Mouse (Mus musculus) left cerebral cortex, postnatal 4 days (tissue): Measurements from ENCODE around the gene Hamp. TPM values are rescaled to one million over a fixed set of nuclear protein-coding genes. Genes with fewer than 3 reads are reported as not detected.

Experiments
- DNase-seq: peaks from one replicate; pipeline ENCODE4 v3.0.0-alpha.2; 2022
- intact Hi-C: fragments of 180-260 bp; cut with DNase I; formaldehyde crosslinking; loops from one replicate; pipeline ENCODE4 v1.15.1; 2025
- total RNA-seq, 2 experiments: library from RNA; stranded (reverse); gene quantifications; 2 replicates each; pipeline ENCODE4 v1.2.3; 2021

Gene Hamp
- total RNA-seq, 2 experiments from 2014 or later: not detected

- intact Hi-C loops: no loop called here
- DNase-seq: no peak
Observed at GRCm38 (mm10) chr7:30909773-30910172, 34.1 kb downstream of the Hamp start.

- no peak for DNase-seq
- intact Hi-C loops: no loop called here
Observed at GRCm38 (mm10) chr7:30908992-30909431, 34.8 kb downstream of the Hamp start.

- intact Hi-C loops: no loop called here
- DNase-seq: no peak
Observed at GRCm38 (mm10) chr7:30908277-30908991, 35.4 kb downstream of the Hamp start.

DNA sequence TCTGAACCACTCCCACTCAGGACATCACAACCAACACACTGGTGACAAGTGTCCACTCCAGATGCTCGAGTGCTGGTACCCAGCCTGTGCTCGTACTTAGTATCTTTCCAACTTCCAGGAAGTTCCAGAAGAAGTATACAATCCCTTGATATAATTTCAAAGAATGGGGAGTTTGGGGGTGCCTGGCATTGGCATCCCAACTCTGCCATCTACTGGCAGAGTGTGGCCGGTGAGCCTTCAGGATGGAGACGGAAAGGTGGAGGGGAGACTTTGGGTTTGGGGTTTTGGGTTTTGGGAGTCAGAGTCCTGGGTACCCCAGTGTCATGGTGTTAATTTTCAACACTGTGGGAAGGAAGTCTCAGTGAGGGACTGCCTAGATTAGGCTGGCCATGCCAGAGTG lies 39.8 kb downstream of the Hamp start:
- DNase-seq: no peak
- intact Hi-C loops: no loop called here

- intact Hi-C loops: no loop called here
- DNase-seq: no peak
Observed at GRCm38 (mm10) chr7:30895217-30895616, 48.6 kb downstream of the Hamp start.

- intact Hi-C loops: no loop called here
- DNase-seq: no peak
Observed at GRCm38 (mm10) chr7:30892515-30892914, 51.3 kb downstream of the Hamp start.

Other genes with a start within 250 kb of the Hamp start
- not detected for gene 2200002J24Rik, start 245.1 kb downstream of the Hamp start, total RNA-seq
- 1 to 10 TPM; 4.0 to 5.1 TPM for gene Atp4a, start 231.8 kb downstream of the Hamp start, total RNA-seq
- 100 to 1,000 TPM; 130 to 146 TPM for gene Tmem147, start 214.5 kb downstream of the Hamp start, total RNA-seq
- gene Gapdhs, start 200.4 kb downstream of the Hamp start, total RNA-seq: not detected
- 10 to 100 TPM in 1 of 2 experiments, 1 to 10 TPM in 1; 8.5 to 12.2 TPM for gene Sbsn, start 192.6 kb downstream of the Hamp start, total RNA-seq
- 1 to 10 TPM; 1.4 to 1.7 TPM for gene Dmkn, start 180.3 kb downstream of the Hamp start, total RNA-seq
- not detected for gene Krtdap, start 156.1 kb downstream of the Hamp start, total RNA-seq
- gene Ffar2, start 120.3 kb downstream of the Hamp start, total RNA-seq: not detected
- gene Ffar3, start 87.9 kb downstream of the Hamp start, total RNA-seq: not detected
- not detected for gene Ffar1, start 82.5 kb downstream of the Hamp start, total RNA-seq
- under 1 TPM; 0.44 to 0.48 TPM for gene Cd22, start 63.7 kb downstream of the Hamp start, total RNA-seq
- gene Mag, start 29.2 kb downstream of the Hamp start, total RNA-seq: 1 to 10 TPM; 1.3 to 3.4 TPM
- gene Hamp2, start 19.4 kb downstream of the Hamp start, total RNA-seq: not detected
- gene Usf2, start 12.8 kb upstream of the Hamp start, total RNA-seq: 100 to 1,000 TPM in 1 of 2 experiments, 10 to 100 TPM in 1; 92.8 to 105 TPM
- 10 to 100 TPM; 12.5 to 12.8 TPM for gene Lsr, start 29.4 kb upstream of the Hamp start, total RNA-seq
- under 1 TPM in 1 of 2 experiments, not detected in 1; 0.42 TPM for gene Fam187b, start 29.8 kb upstream of the Hamp start, total RNA-seq
- 10 to 100 TPM; 23.5 to 25.4 TPM for gene Fxyd5, start 98.4 kb upstream of the Hamp start, total RNA-seq
- 100 to 1,000 TPM; 108 to 159 TPM for gene Fxyd7, start 107.4 kb upstream of the Hamp start, total RNA-seq
- 1 to 10 TPM; 8.4 to 8.7 TPM for gene Fxyd1, start 113.2 kb upstream of the Hamp start, total RNA-seq
- gene Lgi4, start 115.3 kb upstream of the Hamp start, total RNA-seq: 1 to 10 TPM; 2.4 to 2.7 TPM
- gene Fxyd3, start 132.7 kb upstream of the Hamp start, total RNA-seq: not detected
- 1 to 10 TPM; 1.4 to 1.6 TPM for gene Hpn, start 171.3 kb upstream of the Hamp start, total RNA-seq
- 10 to 100 TPM; 58.6 to 66.7 TPM for gene Scn1b, start 183.0 kb upstream of the Hamp start, total RNA-seq
- 100 to 1,000 TPM; 184 to 195 TPM for gene Gramd1a, start 211.9 kb upstream of the Hamp start, total RNA-seq